17 mouse cellular contexts compared by ENCODE assay signal in genomic region chr4:116291561-116291960, GRCm38 (mm10).
DNase-seq lines count a peak whose midpoint lies in the region; ATAC-seq lines count a peak whose summit lies in the region.
"Had no signal": no experiment of that assay in that cellular context is flagged by ENCODE, and none has a peak within 500 bp of the region (broad histone marks: within the 10 kb centered on the region; RNA-seq: fewer than 3 reads in every experiment).

No protein-coding gene starts in this region.

- 89% methylated on average over 6 of the region's 6 CpGs for WGBS in embryonic facial prominence, embryonic 10.5 days

- ATAC-seq in frontal cortex, adult (ENCODE audit: low TSS enrichment) = peak; percentile 94

- no peaks in the 10 kb centered on the region for H3K9me3 ChIP-seq in embryonic facial prominence, embryonic 10.5 days
- H3K9me3 ChIP-seq: embryonic facial prominence, embryonic 12.5 days; heart, embryonic 10.5 days; liver, embryonic 13.5 days had no signal

- no peak overlapping the region for H3K4me3 ChIP-seq in embryonic facial prominence, embryonic 10.5 days
- H3K4me3 ChIP-seq: embryonic facial prominence, embryonic 12.5 days; heart, embryonic 10.5 days; liver, embryonic 13.5 days; myocyte had no signal

- intact Hi-C loops in left cerebral cortex, postnatal 10 days (cut with DNase I) = no loop called here
- intact Hi-C loops in left cerebral cortex, postnatal 14 days (cut with DNase I) = no loop called here

- no peak overlapping the region for H3K27ac ChIP-seq in embryonic facial prominence, embryonic 10.5 days (replicated peaks)
- H3K27ac ChIP-seq: embryonic facial prominence, embryonic 12.5 days; heart, embryonic 10.5 days; kidney, postnatal 0 days; liver, embryonic 13.5 days had no signal

- no peaks in the 10 kb centered on the region for H3K27me3 ChIP-seq in embryonic facial prominence, embryonic 10.5 days (replicated peaks; ENCODE audit: low read depth, poor library complexity, severe bottlenecking)
- H3K27me3 ChIP-seq: embryonic facial prominence, embryonic 12.5 days; liver, embryonic 13.5 days had no signal

- no peaks in the 10 kb centered on the region for H3K4me1 ChIP-seq in embryonic facial prominence, embryonic 10.5 days
- H3K4me1 ChIP-seq: embryonic facial prominence, embryonic 12.5 days; heart, embryonic 10.5 days; liver, embryonic 13.5 days had no signal

- peaks cover 99% of the 10 kb centered on the region for H3K36me3 ChIP-seq in embryonic facial prominence, embryonic 10.5 days (replicated peaks)
- H3K36me3 ChIP-seq: liver, embryonic 13.5 days had no signal

- DNase-seq in frontal cortex, postnatal 14 days (ENCODE audit: low spot score in 2 of 2) = no peak
- DNase-seq in left cerebral cortex, adult 18-20 months (ENCODE audit: low spot score in 2 of 2) = peak; percentile 55 to 66
- DNase-seq in left cerebral cortex, postnatal 10 days (ENCODE audit: extremely low spot score in 1 of 2, low spot score in 2 of 2) = no peak
- DNase-seq in cerebellum, adult 11-12 months = peak; percentile 63
- DNase-seq in left cerebral cortex, postnatal 14 days (ENCODE audit: low spot score in 2 of 2) = peak; percentile 35 to 43
- no peak for DNase-seq in gastrocnemius, adult 8-10 months (ENCODE audit: low spot score in 2 of 2)
- no peak for DNase-seq in embryonic facial prominence, embryonic 10.5 days (ENCODE audit: low spot score)
- DNase-seq: adrenal gland, postnatal 14 days; gastrocnemius, postnatal 10 days; liver, embryonic 13.5 days; lung, postnatal 10 days; thymus, postnatal 4 days had no signal

Comparison
In these comparisons a context has a peak if more than half of its experiments do, and no peak if none do; other contexts are left out.
1. DNase-seq: peak in left cerebral cortex, adult 18-20 months (2 of 2), cerebellum, adult 11-12 months (single experiment) and left cerebral cortex, postnatal 14 days (2 of 2); none in frontal cortex, postnatal 14 days (0 of 2), left cerebral cortex, postnatal 10 days (0 of 2), gastrocnemius, adult 8-10 months (0 of 2) and embryonic facial prominence, embryonic 10.5 days (single experiment).